In genomic region chr13:43452843-43453605, GRCm38 (mm10) we compare ENCODE assay signal across 10 mouse cellular contexts. TPM values are rescaled to one million over a fixed set of nuclear protein-coding genes. Genes with fewer than 3 reads are reported as not detected.
DNase-seq lines count a peak whose midpoint lies in the region; ATAC-seq lines count a peak whose summit lies in the region.
"Had no signal": no experiment of that assay in that cellular context is flagged by ENCODE, and none has a peak within 500 bp of the region (broad histone marks: within the 10 kb centered on the region; RNA-seq: fewer than 3 reads in every experiment).

No protein-coding gene starts in this region.

- no peaks in the 10 kb centered on the region for H3K27me3 ChIP-seq in hindbrain, embryonic 10.5 days (ENCODE audit: insufficient read depth, poor library complexity, severe bottlenecking)
- H3K27me3 ChIP-seq in hindbrain, embryonic 16.5 days (replicated peaks; ENCODE audit: control insufficient read depth, insufficient read depth, low read length), result no peaks in the 10 kb centered on the region
- H3K27me3 ChIP-seq: embryonic facial prominence, embryonic 13.5 days had no signal

- peak overlapping the region; percentile 62 for H3K27ac ChIP-seq in hindbrain, embryonic 10.5 days
- H3K27ac ChIP-seq in hindbrain, embryonic 16.5 days (ENCODE audit: low read depth, low read length), result no peak overlapping the region
- H3K27ac ChIP-seq: embryonic facial prominence, embryonic 13.5 days; liver, embryonic 14.5 days had no signal

- peaks cover 22% of the 10 kb centered on the region for H3K4me1 ChIP-seq in hindbrain, embryonic 10.5 days (replicated peaks)
- H3K4me1 ChIP-seq in hindbrain, embryonic 16.5 days (ENCODE audit: control insufficient read depth, insufficient read depth, low read depth, low read length), result peaks cover 2% of the 10 kb centered on the region

- no peaks in the 10 kb centered on the region for H3K36me3 ChIP-seq in hindbrain, embryonic 10.5 days
- H3K36me3 ChIP-seq in hindbrain, embryonic 16.5 days (ENCODE audit: control insufficient read depth, insufficient read depth, low read length), result no peaks in the 10 kb centered on the region
- H3K36me3 ChIP-seq: embryonic facial prominence, embryonic 13.5 days had no signal

- no peak overlapping the region for H3K4me3 ChIP-seq in hindbrain, embryonic 10.5 days
- no peak overlapping the region for H3K4me3 ChIP-seq in hindbrain, embryonic 16.5 days (ENCODE audit: low read length)
- H3K4me3 ChIP-seq: embryonic facial prominence, embryonic 13.5 days had no signal

- no peak overlapping the region for H3K9ac ChIP-seq in hindbrain, embryonic 16.5 days (ENCODE audit: low read depth, low read length)
- H3K9ac ChIP-seq: embryonic facial prominence, embryonic 13.5 days; liver, embryonic 14.5 days had no signal

- no peak for DNase-seq in hindbrain, embryonic 10.5 days (ENCODE audit: low spot score)
- DNase-seq in spleen, postnatal 36 days (ENCODE audit: low spot score in 2 of 2), result peak; percentile 39 to 45
- no peak for DNase-seq in spleen, postnatal 14 days (ENCODE audit: low spot score in 2 of 2)
- peak; percentile 85 for DNase-seq in induced T-regulatory cell, adult 2 months (ENCODE audit: low read depth)
- DNase-seq in left cerebral cortex, postnatal 14 days (ENCODE audit: low spot score in 2 of 2), result no peak
- DNase-seq: right cerebral cortex, adult 18-20 months had no signal

- H3K9me3 ChIP-seq in hindbrain, embryonic 10.5 days, result no peaks in the 10 kb centered on the region
- no peaks in the 10 kb centered on the region for H3K9me3 ChIP-seq in hindbrain, embryonic 16.5 days (ENCODE audit: control insufficient read depth, low read length)
- H3K9me3 ChIP-seq: embryonic facial prominence, embryonic 13.5 days had no signal

- no peak for ATAC-seq in hindbrain, embryonic 16.5 days
- no peak for ATAC-seq in erythroid progenitor cell, adult 5-6 weeks (replicated peaks; ENCODE audit: low FRiP score, poor library complexity, severe bottlenecking)

- intact Hi-C loops in left cerebral cortex, postnatal 14 days (cut with DNase I), result no loop called here

- H3K4me2 ChIP-seq in hindbrain, embryonic 16.5 days (ENCODE audit: low read length), result no peak overlapping the region
- H3K4me2 ChIP-seq: embryonic facial prominence, embryonic 13.5 days had no signal

- 46% methylated on average over 7 of the region's 7 CpGs for WGBS in hindbrain, embryonic 10.5 days
- 23% methylated on average over 7 of the region's 7 CpGs for WGBS in hindbrain, embryonic 16.5 days

RNA-seq across cellular contexts. Expression of gene Ranbp9, which starts 28.1 kb away (rescaled TPM):
- 8.7 and 9.4 TPM in 2 replicates for polyA plus RNA-seq in hindbrain, embryonic 10.5 days (2016; fragmentation: Nextera tagmentation; extraction: Ambion mirVana)
- 10.0 and 11.2 TPM in 2 replicates for polyA plus RNA-seq in hindbrain, embryonic 16.5 days (2015; fragmentation: Nextera tagmentation; extraction: Ambion mirVana)
- total RNA-seq in erythroid progenitor cell, adult 5-6 weeks (2015; ENCODE audit: low replicate concordance), result 23.9 and 51.9 TPM in 2 replicates
- 41.1 and 43.3 TPM in 2 replicates for total RNA-seq in erythroid progenitor cell, adult 5-6 weeks (2017; ENCODE audit: low replicate concordance)
- total RNA-seq in left cerebral cortex, postnatal 14 days (2021), result 10 to 100 TPM; 84.1 to 87.9 TPM

RNA-seq across cellular contexts. Expression of gene Nol7, which starts 54.8 kb away (rescaled TPM):
- polyA plus RNA-seq in hindbrain, embryonic 10.5 days (2016; fragmentation: Nextera tagmentation; extraction: Ambion mirVana), result 161 and 167 TPM in 2 replicates
- polyA plus RNA-seq in hindbrain, embryonic 16.5 days (2015; fragmentation: Nextera tagmentation; extraction: Ambion mirVana), result 140 and 144 TPM in 2 replicates
- 45.8 and 87.6 TPM in 2 replicates for total RNA-seq in erythroid progenitor cell, adult 5-6 weeks (2015; ENCODE audit: low replicate concordance)
- total RNA-seq in erythroid progenitor cell, adult 5-6 weeks (2017; ENCODE audit: low replicate concordance), result 33.4 and 107 TPM in 2 replicates
- 10 to 100 TPM; 78.5 to 80.1 TPM for total RNA-seq in left cerebral cortex, postnatal 14 days (2021)

Comparison
In these comparisons a context has a peak if more than half of its experiments do, and no peak if none do; other contexts are left out.
1. DNase-seq: peak in spleen, postnatal 36 days (2 of 2) and induced T-regulatory cell, adult 2 months (single experiment); none in hindbrain, embryonic 10.5 days (single experiment), spleen, postnatal 14 days (0 of 2) and left cerebral cortex, postnatal 14 days (0 of 2).